Mouse (Mus musculus) intestine, embryonic 16.5 days (tissue): ENCODE results near the gene Mafb. TPM values are rescaled to one million over a fixed set of nuclear protein-coding genes. Genes with fewer than 3 reads are reported as not detected.

Source experiments
- ATAC-seq: fragments of 200-750 bp; cut with Nextera tagmentation; 2 replicates; pipeline ENCODE4 v1.8.0; 2017; ENCODE audit warnings: moderate TSS enrichment, moderate library complexity
- H3K27ac ChIP-seq: fragments of 300-500 bp; sonication (generic); 2 replicates; pipeline ENCODE4 v1.5.1; 2014; ENCODE audit warnings: mild to moderate bottlenecking, low read length
- H3K27me3 ChIP-seq: fragments of 300-500 bp; sonication (generic); replicated peaks from 2 replicates; pipeline ENCODE4 v1.6.1; 2014; ENCODE audit warnings: low read length, control low read depth, mixed read lengths; ENCODE audit not compliant: control insufficient read depth, insufficient read depth
- H3K36me3 ChIP-seq: fragments of 300-500 bp; sonication (generic); 2 replicates; pipeline ENCODE4 v1.6.1; 2014; ENCODE audit warnings: low read length, control low read depth; ENCODE audit not compliant: control insufficient read depth, insufficient read depth
- H3K4me1 ChIP-seq: fragments of 300-500 bp; sonication (generic); 2 replicates; pipeline ENCODE4 v1.6.1; 2014; ENCODE audit warnings: low read length, control low read depth, mixed read lengths; ENCODE audit not compliant: control insufficient read depth, insufficient read depth
- H3K4me2 ChIP-seq: fragments of 300-500 bp; sonication (generic); 2 replicates; pipeline ENCODE4 v1.6.1; 2014; ENCODE audit warnings: low read depth, low read length, control low read depth
- H3K4me3 ChIP-seq: fragments of 300-500 bp; sonication (generic); 2 replicates; pipeline ENCODE4 v1.5.1; 2014; ENCODE audit warnings: mild to moderate bottlenecking, low read length
- H3K9ac ChIP-seq: fragments of 300-500 bp; sonication (generic); 2 replicates; pipeline ENCODE4 v1.6.1; 2014; ENCODE audit warnings: low read depth, low read length
- H3K9me3 ChIP-seq: fragments of 300-500 bp; sonication (generic); 2 replicates; pipeline ENCODE4 v1.6.1; 2016; ENCODE audit warnings: low read length, control low read depth; ENCODE audit not compliant: control insufficient read depth
- WGBS: fragments of 180-500 bp; shearing (Covaris S2); extraction: QIAGEN DNeasy Blood & Tissue Kit; methylation state at CpG from one replicate; pipeline ENCODE4 v1.1.7; 2014; 5-methylcytosine and 5-hydroxymethylcytosine counted together
- polyA plus RNA-seq: library from polyadenylated mRNA; unstranded; fragments of >200 nt; fragmentation: Nextera tagmentation; extraction: Ambion mirVana; gene quantifications from 2 replicates; pipeline ENCODE4 v1.2.1, GENCODE M21; 2015

Gene Mafb
- polyA plus RNA-seq, 1 experiment from 2014 or later = 13.2 TPM

- Histone ChIP-seq H3K9ac (no peak overlapping the region), H3K36me3 (no peaks in the 10 kb centered on the region), H3K27me3 (no peaks in the 10 kb centered on the region), H3K9me3 (no peaks in the 10 kb centered on the region), H3K4me3 (no peak overlapping the region), H3K27ac (no peak overlapping the region), H3K4me1 (0 out of 2 replicates have a peak, but pooled peaks cover 3% of the 10 kb centered on the region), H3K4me2 (no peak overlapping the region)
- WGBS = 44% methylated on average over 4 of the region's 4 CpGs
- ATAC-seq = no peak
Measured at GRCm38 (mm10) chr2:160318255-160318654, 48.6 kb downstream of the Mafb start.

Other genes starting within 250 kb of the Mafb start
- 24.3 and 29.2 TPM in 2 replicates for gene Gm826, start 32.9 kb downstream of the Mafb start, polyA plus RNA-seq